Mouse (Mus musculus) embryonic facial prominence, embryonic 10.5 days (tissue): ENCODE data around the gene Ripor1. TPM values are rescaled to one million over a fixed set of nuclear protein-coding genes. Genes with fewer than 3 reads are reported as not detected.
"Not testable (repeated sequence)": the region's sequence is repeated elsewhere in the genome, so short reads cannot be mapped to it uniquely, and the experiment has no call there.

Experiments used
- DNase-seq: peaks from one replicate; pipeline ENCODE4 v3.0.0-alpha.2; 2017; ENCODE audit warnings: low spot score
- H3K27ac ChIP-seq: fragments of 300-500 bp; sonication (generic); replicated peaks from 2 replicates; pipeline ENCODE4 v1.5.1; 2016; ENCODE audit warnings: mild to moderate bottlenecking
- H3K27me3 ChIP-seq: fragments of 300-500 bp; sonication (generic); replicated peaks from 2 replicates; pipeline ENCODE4 v1.6.1; 2016; ENCODE audit warnings: low read depth, mild to moderate bottlenecking; ENCODE audit not compliant: poor library complexity, severe bottlenecking
- H3K36me3 ChIP-seq: fragments of 300-500 bp; sonication (generic); replicated peaks from 2 replicates; pipeline ENCODE4 v1.6.1; 2016; ENCODE audit warnings: mild to moderate bottlenecking, moderate library complexity
- H3K4me1 ChIP-seq: fragments of 300-500 bp; sonication (generic); 2 replicates; pipeline ENCODE4 v1.6.1; 2016
- H3K4me3 ChIP-seq: fragments of 300-500 bp; sonication (generic); 2 replicates; pipeline ENCODE4 v1.5.1; 2016; ENCODE audit warnings: mild to moderate bottlenecking, moderate library complexity
- H3K9me3 ChIP-seq: fragments of 300-500 bp; sonication (generic); 2 replicates; pipeline ENCODE4 v1.6.1; 2016; ENCODE audit warnings: mild to moderate bottlenecking
- WGBS: fragments of 180-500 bp; shearing (Covaris S2); methylation state at CpG from one replicate; pipeline ENCODE4 v1.1.7; 2016; 5-methylcytosine and 5-hydroxymethylcytosine counted together
- polyA plus RNA-seq: library from polyadenylated mRNA; unstranded; fragments of >200 nt; fragmentation: Nextera tagmentation; extraction: Ambion mirVana; gene quantifications from 2 replicates; pipeline ENCODE4 v1.2.1, GENCODE M21; 2016

The Ripor1 gene
- 13.5 and 15.9 TPM in 2 replicates for polyA plus RNA-seq

DNA sequence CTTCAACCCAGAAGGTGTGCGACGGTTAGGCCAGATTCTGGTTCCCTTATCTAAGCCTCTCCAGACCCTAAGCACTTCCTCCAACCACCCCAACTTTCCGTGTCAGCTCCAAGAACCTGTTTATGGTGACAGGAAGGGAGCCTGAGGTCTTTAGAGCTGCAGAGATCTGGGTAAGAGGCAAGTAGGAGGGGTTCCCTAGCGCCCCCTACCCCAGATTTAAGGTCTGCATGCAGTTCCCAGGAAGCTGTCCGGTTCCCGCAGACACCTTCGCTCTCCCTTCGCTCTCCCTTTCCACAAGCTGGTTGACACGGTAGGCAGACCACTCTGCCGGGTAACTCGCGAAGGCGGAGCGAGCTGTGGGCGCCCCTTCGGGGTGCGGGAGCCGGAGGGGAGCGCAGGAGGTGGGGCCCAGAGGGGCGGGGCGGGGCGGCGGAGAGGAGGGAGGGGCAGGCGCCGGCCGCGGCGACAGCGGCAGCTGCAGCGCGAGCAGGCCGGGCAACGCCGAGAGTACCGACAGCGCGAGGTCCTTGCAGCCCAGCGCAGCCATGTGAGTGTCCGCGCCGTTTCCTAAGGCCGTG is at the start of gene Ripor1:
Gene Ripor1 (plus strand): TSS at position 452 of the 578 bp plus-strand sequence.
- peak; percentile 88 for DNase-seq
- H3K27ac ChIP-seq: peak within 1 kb of the TSS; percentile 88
- no peaks in the 10 kb centered on the region for H3K36me3 ChIP-seq
- peaks cover 39% of the 10 kb centered on the region for H3K4me1 ChIP-seq
- H3K27me3 ChIP-seq: peaks cover 14% of the 10 kb centered on the region; the same call in 1 of the 2 replicates
- peak within 1 kb of the TSS; percentile 89 for H3K4me3 ChIP-seq
- under 1% methylated on average over 42 of the region's 42 CpGs for WGBS
- H3K9me3 ChIP-seq: no peaks in the 10 kb centered on the region

DNA sequence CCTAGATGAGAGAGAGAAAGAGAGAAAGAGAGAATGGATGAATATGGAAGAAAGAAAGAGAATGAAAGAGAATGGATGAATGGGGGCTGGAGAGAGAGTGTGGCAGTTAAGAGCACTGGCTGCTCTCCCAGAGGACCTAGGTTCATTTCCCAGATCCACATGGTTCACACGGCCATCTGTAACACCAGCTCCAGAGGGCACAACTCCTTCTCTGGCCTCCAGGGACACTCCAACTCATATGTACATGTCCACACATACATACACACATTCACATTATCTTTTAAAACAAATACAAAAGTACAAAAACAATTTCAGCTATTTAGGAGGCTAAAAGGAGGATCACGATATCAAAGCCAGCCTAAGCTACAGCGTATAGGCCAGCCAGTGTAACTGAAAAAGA is 42.2 kb upstream of the Ripor1 start:
- Histone ChIP-seq H3K9me3 (no peaks in the 10 kb centered on the region), H3K4me1 (peaks cover 23% of the 10 kb centered on the region), H3K27ac (no peak overlapping the region), H3K36me3 (no peaks in the 10 kb centered on the region), H3K4me3 (no peak overlapping the region), H3K27me3 (peaks cover 11% of the 10 kb centered on the region)
- DNase-seq: no peak
- 90% methylated on average over 3 of the region's 3 CpGs for WGBS

DNA sequence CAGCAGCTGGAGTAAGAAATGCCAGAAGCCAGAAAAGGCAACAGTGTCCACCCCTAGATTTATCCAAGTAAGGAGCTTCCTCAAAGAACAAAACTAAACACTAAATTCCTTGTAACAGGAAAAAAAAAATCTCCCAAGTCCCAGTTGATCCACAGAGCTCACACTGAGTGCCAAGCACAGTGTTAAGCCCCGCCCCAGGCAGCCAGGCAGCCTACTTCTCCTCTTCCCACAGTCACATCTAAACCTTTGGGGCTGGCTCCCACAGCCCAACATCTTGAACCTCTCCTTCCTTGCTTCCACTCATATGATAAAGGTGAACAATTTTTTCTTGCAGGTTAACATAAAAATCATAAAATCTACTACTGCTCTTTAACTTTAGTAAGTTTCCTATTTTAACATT is 41.2 kb upstream of the Ripor1 start:
- WGBS: 77% methylated on average over 1 of the region's 1 CpGs

DNA sequence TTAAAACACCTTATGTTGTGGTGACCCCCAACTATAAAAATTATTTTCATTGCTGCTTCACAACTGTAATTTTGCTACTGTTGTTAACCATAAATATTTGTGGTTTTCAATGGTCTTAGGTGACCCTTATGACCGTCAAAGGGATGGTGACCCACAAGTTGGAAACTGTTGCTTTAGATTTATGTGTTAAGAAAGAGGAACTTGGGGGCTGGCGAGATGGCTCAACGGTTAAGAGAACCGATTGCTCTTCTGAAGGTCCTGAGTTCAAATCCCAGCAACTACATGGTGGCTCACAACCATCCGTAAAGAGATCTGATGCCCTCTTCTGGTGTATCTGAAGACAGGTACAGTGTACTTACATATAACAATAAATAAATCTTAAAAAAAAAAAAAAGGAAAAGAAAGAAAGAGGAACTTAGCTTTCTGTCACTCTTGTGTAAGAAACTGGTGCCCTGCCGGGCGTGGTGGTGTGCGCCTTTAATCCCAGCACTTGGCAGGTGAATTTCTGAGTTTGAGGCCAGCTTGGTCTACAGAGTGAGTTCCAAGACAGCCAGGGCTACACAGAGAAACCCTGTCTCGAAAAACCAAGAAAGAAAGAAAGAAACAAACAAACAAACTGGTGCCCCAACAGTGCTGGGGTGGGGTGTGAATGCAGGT is 40.4 kb upstream of the Ripor1 start:
- DNase-seq, H3K9me3 ChIP-seq, H3K27ac ChIP-seq, H3K36me3 ChIP-seq: not testable (repeated sequence)
- Histone ChIP-seq H3K27me3 (peaks cover 11% of the 10 kb centered on the region), H3K4me1 (peaks cover 23% of the 10 kb centered on the region), H3K4me3 (peak overlapping the region; percentile 94)
- WGBS: 86% methylated on average over 9 of the region's 9 CpGs

More for the DNA sequence above, 41.2 kb upstream of the Ripor1 start:
- Histone ChIP-seq H3K4me3 (no peak overlapping the region), H3K9me3 (no peaks in the 10 kb centered on the region), H3K27me3 (peaks cover 11% of the 10 kb centered on the region), H3K27ac (no peak overlapping the region), H3K36me3 (no peaks in the 10 kb centered on the region), H3K4me1 (peaks cover 23% of the 10 kb centered on the region)
- no peak for DNase-seq

DNA sequence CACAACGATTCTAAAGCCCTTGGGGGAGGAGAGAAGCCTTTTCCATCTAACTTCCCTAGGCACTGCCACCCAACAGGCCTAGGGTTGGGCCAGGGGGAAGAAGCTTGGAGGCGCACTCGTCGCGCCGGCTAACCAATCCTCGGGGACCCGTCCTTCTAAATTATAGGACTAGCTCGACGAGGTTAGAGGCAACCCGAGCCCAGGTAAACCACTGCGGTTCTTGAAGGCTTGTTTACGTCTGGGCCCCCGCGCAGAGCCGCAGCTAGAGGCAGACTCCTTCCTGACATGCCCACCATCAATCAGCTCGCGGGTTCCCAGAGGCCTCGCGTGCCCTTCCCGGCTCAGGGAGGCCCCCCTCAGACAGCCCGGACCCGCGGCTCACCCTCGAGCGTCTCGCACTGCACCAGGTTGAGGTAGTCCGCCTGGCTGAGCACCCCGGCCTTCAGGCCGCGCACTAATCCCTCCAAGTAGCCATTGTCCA is 39.6 kb upstream of the Ripor1 start:
- peak overlapping the region; percentile 94 for H3K4me3 ChIP-seq
- peaks cover 23% of the 10 kb centered on the region for H3K4me1 ChIP-seq
- no peaks in the 10 kb centered on the region for H3K36me3 ChIP-seq
- no peak for DNase-seq
- peaks cover 11% of the 10 kb centered on the region for H3K27me3 ChIP-seq
- peak overlapping the region; percentile 85 for H3K27ac ChIP-seq
- H3K9me3 ChIP-seq: no peaks in the 10 kb centered on the region
- WGBS: under 1% methylated on average over 31 of the region's 31 CpGs

DNA sequence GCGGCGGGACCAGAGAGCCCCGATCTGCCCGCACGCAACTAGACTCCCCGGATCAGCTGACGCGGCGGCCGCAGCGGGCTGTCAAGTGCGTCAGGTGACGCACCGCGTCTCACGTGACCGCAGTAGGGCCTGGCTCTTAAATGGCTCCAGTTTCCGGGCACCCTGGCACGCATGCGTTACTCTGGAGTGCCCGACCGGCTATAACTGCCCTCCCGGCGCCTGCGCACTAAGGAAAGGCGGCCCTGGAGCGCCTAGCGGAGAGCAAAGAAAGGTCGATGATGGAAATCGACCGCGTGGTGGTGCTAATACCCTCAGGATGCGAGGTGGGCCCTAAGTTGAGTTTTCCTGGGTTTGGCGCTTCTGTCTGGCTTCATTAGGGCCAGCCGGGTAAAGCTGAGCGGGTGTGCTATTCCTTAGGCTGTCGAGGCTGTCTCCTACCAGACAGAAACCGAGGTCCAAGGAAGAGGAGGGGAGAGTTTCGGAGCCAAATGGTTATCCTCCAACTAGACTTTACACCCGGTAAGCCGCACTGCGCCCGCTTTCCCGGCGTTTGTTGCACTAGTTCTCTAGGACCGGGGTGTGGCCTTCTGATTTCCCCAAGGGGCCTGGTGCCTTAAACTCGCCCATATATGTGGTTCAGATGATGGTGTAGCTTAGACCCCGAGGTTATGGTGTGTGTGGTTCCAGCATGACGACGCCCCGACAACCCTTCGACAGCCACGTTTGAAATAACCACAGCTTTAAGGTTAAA is 38.9 kb upstream of the Ripor1 start, which contains the start of gene Atp6v0d1:
Gene Atp6v0d1 (minus strand): TSS at position 96 of the 751 bp plus-strand sequence.
- Histone ChIP-seq H3K9me3 (no peaks in the 10 kb centered on the region), H3K27me3 (peaks cover 11% of the 10 kb centered on the region), H3K36me3 (no peaks in the 10 kb centered on the region), H3K27ac (peak within 1 kb of the TSS; percentile 85), H3K4me1 (peaks cover 23% of the 10 kb centered on the region), H3K4me3 (peak within 1 kb of the TSS; percentile 94)
- WGBS: 4% methylated on average over 53 of the region's 53 CpGs
- peak; percentile 100 for DNase-seq

DNA sequence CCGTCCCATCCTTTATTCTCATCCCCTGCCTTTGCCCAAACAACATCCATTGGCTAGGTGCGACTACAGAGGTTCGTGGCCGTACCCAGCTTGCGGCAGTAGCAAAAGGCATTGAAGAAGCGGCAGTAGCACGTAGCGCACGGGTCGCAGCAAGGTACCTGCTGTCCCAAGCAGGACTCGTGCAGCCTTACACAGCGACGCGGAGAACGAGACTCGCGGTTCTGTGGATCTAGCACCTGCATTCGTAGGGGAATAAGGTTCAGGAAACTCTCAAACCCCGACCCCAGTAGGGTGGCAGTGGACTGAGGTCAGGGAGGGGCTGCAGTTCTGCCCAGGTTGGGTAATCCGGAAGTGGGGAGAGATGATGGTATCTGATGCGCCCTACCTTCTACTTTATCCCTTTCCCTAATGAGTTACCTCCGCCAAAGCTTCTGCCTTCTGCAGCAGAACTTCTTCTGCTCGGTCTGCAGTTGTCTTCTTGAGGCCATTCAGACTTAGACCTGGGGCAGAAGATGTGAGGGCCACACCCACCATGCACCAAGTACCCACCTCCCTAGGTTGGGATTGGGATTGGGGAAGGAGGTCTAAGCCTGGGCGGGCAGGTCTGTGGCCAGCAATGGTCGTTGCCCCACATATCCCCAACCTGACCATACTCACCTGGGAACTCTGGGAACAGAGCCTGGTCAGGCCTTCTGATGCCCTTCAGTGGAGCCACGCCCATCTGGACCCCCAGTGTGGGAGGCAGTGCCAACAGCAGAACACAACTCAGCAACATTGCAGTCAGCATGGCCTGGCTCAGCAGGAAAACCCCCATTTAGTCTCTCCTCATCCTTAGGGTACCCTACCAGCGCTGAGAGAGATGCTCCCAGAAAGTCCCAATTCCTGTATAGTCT is 38.1 kb upstream of the Ripor1 start:
- Histone ChIP-seq H3K9me3 (no peaks in the 10 kb centered on the region), H3K27me3 (peaks cover 11% of the 10 kb centered on the region), H3K4me3 (peak overlapping the region; percentile 94), H3K27ac (peak overlapping the region; percentile 85), H3K36me3 (no peaks in the 10 kb centered on the region), H3K4me1 (peaks cover 23% of the 10 kb centered on the region)
- peak; percentile 41 for DNase-seq
- 25% methylated on average over 27 of the region's 27 CpGs for WGBS

DNA sequence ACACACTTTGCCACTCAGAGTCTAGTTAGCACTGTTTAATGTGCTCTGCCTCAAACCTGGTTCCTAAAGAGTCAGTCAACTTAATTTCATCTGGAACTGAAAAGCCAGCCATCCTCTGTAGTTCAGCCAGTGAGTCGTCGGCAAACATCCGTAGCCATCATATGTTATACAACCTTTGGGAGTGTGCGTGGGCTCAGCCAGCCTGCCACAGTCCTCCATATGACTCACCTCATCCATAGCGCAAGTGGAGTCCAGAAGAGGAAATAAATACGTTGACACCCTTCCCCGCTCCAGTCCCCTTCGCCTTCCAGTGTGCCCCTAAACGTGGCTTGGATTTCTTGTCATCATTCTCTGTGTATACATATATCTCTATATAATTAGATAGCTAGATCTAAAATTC is 33.2 kb upstream of the Ripor1 start:
- H3K4me1 ChIP-seq: peaks cover 6% of the 10 kb centered on the region
- no peak for DNase-seq
- H3K4me3 ChIP-seq: no peak overlapping the region
- no peaks in the 10 kb centered on the region for H3K36me3 ChIP-seq
- H3K9me3 ChIP-seq: no peaks in the 10 kb centered on the region
- H3K27ac ChIP-seq: no peak overlapping the region
- peaks cover 9% of the 10 kb centered on the region for H3K27me3 ChIP-seq
- WGBS: 92% methylated on average over 9 of the region's 9 CpGs

DNA sequence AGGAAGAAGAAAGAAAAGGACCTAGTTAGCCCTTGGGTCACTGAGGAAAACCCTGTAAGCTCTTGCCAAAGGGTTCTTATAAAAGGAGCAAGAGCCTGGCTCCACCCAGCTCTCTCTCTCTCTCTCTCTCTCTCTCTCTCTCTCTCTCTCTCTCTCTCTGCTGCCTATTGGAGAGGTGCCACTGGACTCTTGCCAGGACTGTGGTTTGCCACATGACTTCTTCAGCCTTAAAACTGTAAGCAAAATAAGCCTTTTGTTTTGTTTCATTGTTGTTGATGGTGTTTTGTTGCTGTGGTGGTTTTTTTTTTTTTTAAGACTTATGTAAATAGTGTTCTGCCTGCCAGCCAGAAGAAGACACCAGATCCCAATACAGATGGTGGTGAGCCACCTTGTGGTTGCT is 31.6 kb upstream of the Ripor1 start:
- no peaks in the 10 kb centered on the region for H3K9me3 ChIP-seq
- no peaks in the 10 kb centered on the region for H3K36me3 ChIP-seq
- no peak overlapping the region for H3K27ac ChIP-seq
- no peak overlapping the region for H3K4me3 ChIP-seq
- no peaks in the 10 kb centered on the region for H3K27me3 ChIP-seq
- no peaks in the 10 kb centered on the region for H3K4me1 ChIP-seq
- DNase-seq: no peak

DNA sequence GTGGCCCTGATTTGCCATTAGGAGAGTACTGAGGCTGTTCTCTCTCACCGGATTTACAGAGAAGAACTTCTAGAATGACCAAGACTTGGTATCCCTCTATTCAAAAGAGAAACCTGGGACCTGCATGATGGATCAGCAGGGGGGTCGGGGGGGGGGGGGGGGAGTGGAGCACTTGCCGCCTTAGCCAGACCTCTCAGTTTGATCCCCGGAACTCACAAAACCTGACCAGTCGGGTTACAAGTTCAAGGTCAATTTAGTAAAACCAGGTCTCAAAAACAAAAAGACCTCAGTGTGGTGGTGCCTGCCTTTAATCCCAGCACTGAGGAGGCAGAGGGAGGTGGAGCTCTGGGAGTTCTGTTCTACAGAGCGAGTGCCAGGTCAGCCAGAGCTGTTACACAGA is 30.3 kb upstream of the Ripor1 start:
- no peak overlapping the region for H3K27ac ChIP-seq
- no peak overlapping the region for H3K4me3 ChIP-seq
- 44% methylated on average over 6 of the region's 6 CpGs for WGBS
- H3K27me3 ChIP-seq: no peaks in the 10 kb centered on the region
- DNase-seq: no peak
- no peaks in the 10 kb centered on the region for H3K36me3 ChIP-seq
- no peaks in the 10 kb centered on the region for H3K9me3 ChIP-seq
- H3K4me1 ChIP-seq: no peaks in the 10 kb centered on the region

DNA sequence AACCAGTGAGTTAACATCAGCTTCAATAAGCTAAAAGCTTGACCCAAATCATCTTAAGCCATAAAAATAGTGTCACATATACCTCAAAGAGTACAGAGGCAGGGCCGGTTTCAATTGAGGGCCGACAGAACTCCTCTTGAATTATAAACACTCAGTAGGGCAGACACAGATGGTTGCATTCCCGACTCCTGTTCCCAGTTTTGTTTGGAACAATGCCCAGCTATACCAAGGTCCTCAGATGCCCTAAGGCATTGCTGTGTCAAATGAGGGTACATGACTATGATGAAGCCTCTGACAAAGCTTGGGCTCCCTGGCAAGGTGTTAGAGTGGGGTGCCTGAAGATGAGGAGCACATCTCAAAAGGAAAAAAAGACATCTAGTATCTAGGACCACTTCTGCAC is 29.5 kb upstream of the Ripor1 start:
- Histone ChIP-seq H3K27ac (no peak overlapping the region), H3K27me3 (no peaks in the 10 kb centered on the region), H3K4me1 (no peaks in the 10 kb centered on the region), H3K4me3 (no peak overlapping the region), H3K9me3 (no peaks in the 10 kb centered on the region), H3K36me3 (no peaks in the 10 kb centered on the region)
- no peak for DNase-seq
- 79% methylated on average over 3 of the region's 3 CpGs for WGBS

DNA sequence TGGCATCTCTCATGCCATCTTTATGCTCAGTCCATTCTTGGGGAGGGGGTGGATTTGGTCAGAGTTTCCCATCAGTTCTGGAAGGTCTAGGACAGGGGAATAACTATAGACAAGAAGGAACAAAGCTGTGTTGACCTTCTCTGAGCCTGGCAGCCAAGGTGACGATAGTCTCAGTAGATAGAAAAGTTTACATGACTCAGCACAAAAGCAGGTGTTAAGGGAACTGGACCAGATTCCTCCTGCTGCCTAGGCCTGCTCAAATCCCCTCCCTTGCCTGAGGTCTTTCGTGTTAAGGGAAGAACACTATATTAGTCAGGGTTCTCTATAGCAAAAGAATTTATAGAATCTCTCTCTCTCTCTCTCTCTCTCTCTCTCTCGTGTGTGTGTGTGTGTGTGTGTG is 25.3 kb upstream of the Ripor1 start:
- Histone ChIP-seq H3K9me3 (no peaks in the 10 kb centered on the region), H3K27me3 (no peaks in the 10 kb centered on the region), H3K27ac (no peak overlapping the region), H3K4me1 (no peaks in the 10 kb centered on the region), H3K36me3 (no peaks in the 10 kb centered on the region), H3K4me3 (no peak overlapping the region)
- no peak for DNase-seq
- WGBS: 70% methylated on average over 3 of the region's 3 CpGs
